9 mouse cellular contexts compared by ENCODE assay signal in the genomic region with DNA sequence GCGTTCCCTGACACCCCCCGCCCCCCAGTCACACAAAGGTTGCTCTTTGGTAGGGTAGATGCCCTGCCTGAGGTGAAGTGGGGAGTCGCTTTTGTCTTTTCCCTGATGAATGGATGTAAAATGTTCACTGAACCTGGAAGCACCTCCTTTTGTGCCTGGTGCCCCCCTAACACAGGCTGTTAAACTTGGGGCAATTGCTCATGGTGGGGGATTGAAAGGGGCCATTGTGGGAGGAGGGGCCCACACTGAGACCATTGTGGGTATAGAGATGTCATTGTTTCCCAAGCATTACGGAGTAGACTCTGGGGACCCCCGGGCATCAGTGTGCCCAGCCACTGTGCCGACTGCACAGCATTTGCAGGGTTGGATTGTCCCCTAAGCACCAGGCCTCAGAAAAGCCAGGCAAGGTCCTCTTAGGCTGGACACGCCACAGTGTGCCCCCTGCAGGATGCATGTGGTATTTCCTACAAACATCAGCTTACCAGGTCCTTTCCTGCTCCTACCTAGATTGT.
A peak's percentile ranks its signal among the peaks of the same experiment; 100 is the strongest.
DNase-seq lines count a peak whose midpoint lies in the region; ATAC-seq and TF ChIP-seq lines count a peak whose summit lies in the region.
"Had no signal": no experiment of that assay in that cellular context is flagged by ENCODE, and none has a peak within 500 bp of the region (broad histone marks: within the 10 kb centered on the region; RNA-seq: fewer than 3 reads in every experiment).

No protein-coding gene starts in this region.

- peak; percentile 72; the same call in 1 of the 2 replicates for TF ChIP-seq CTCF in testis, adult 2 months (IDR thresholded peaks at IDR 0.05; ENCODE audit: control insufficient read depth, insufficient read depth, insufficient replicate concordance, low read depth, low read length)

- TF ChIP-seq POLR2A in testis, adult 2 months (IDR thresholded peaks at IDR 0.05; ENCODE audit: control insufficient read depth, low read depth, low read length) = no peak

- H3K9me3 ChIP-seq in kidney, embryonic 15.5 days (replicated peaks) = no peaks in the 10 kb centered on the region
- H3K9me3 ChIP-seq in liver, embryonic 13.5 days (replicated peaks) = no peaks in the 10 kb centered on the region
- no peaks in the 10 kb centered on the region for H3K9me3 ChIP-seq in neural tube, embryonic 12.5 days
- H3K9me3 ChIP-seq: embryonic facial prominence, embryonic 15.5 days had no signal

- H3K4me3 ChIP-seq in kidney, embryonic 15.5 days (replicated peaks) = no peak overlapping the region
- no peak overlapping the region for H3K4me3 ChIP-seq in liver, embryonic 13.5 days (replicated peaks)
- no peak overlapping the region for H3K4me3 ChIP-seq in neural tube, embryonic 12.5 days
- no peak overlapping the region for H3K4me3 ChIP-seq in testis, adult 2 months (ENCODE audit: control insufficient read depth, low read depth, low read length)
- H3K4me3 ChIP-seq: embryonic facial prominence, embryonic 15.5 days had no signal

- H3K4me2 ChIP-seq in kidney, embryonic 15.5 days = no peak overlapping the region
- H3K4me2 ChIP-seq in liver, embryonic 13.5 days = no peak overlapping the region
- H3K4me2 ChIP-seq in neural tube, embryonic 12.5 days (replicated peaks) = 0 out of 2 replicates have a peak overlapping the region, but pooled peaks have one; percentile 1
- H3K4me2 ChIP-seq: embryonic facial prominence, embryonic 15.5 days had no signal

- no peaks in the 10 kb centered on the region for H3K27me3 ChIP-seq in kidney, embryonic 15.5 days
- H3K27me3 ChIP-seq in liver, embryonic 13.5 days = no peaks in the 10 kb centered on the region
- H3K27me3 ChIP-seq in neural tube, embryonic 12.5 days (replicated peaks) = no peaks in the 10 kb centered on the region
- H3K27me3 ChIP-seq in testis, adult 2 months (ENCODE audit: control insufficient read depth, insufficient read depth, low read length) = no peaks in the 10 kb centered on the region
- H3K27me3 ChIP-seq: embryonic facial prominence, embryonic 15.5 days had no signal

- WGBS in kidney, embryonic 15.5 days = 47% methylated on average over 7 of the region's 7 CpGs
- 64% methylated on average over 7 of the region's 7 CpGs for WGBS in liver, embryonic 13.5 days (ENCODE audit: insufficient replicate concordance)
- 10% methylated on average over 7 of the region's 7 CpGs for WGBS in neural tube, embryonic 12.5 days

- H3K4me1 ChIP-seq in kidney, embryonic 15.5 days = peaks cover 5% of the 10 kb centered on the region
- H3K4me1 ChIP-seq in liver, embryonic 13.5 days (replicated peaks) = peaks cover 23% of the 10 kb centered on the region
- H3K4me1 ChIP-seq in neural tube, embryonic 12.5 days = peaks cover 10% of the 10 kb centered on the region
- H3K4me1 ChIP-seq in testis, adult 2 months (ENCODE audit: control insufficient read depth, insufficient read depth, low read length) = no peaks in the 10 kb centered on the region

- no peak overlapping the region for H3K27ac ChIP-seq in kidney, embryonic 15.5 days
- H3K27ac ChIP-seq in liver, embryonic 13.5 days = no peak overlapping the region
- no peak overlapping the region for H3K27ac ChIP-seq in neural tube, embryonic 12.5 days
- H3K27ac ChIP-seq in testis, adult 2 months (ENCODE audit: control insufficient read depth, insufficient read depth, low read depth, low read length) = no peak overlapping the region

- ATAC-seq in kidney, embryonic 15.5 days (replicated peaks; ENCODE audit: low FRiP score) = 0 out of 2 replicates have a peak, but pooled peaks have one; percentile 43
- peak; percentile 61 for ATAC-seq in liver, embryonic 13.5 days (ENCODE audit: low read depth)
- peak; percentile 86 for ATAC-seq in neural tube, embryonic 12.5 days (ENCODE audit: low FRiP score, low read depth)

- H3K9ac ChIP-seq in kidney, embryonic 15.5 days = no peak overlapping the region
- H3K9ac ChIP-seq in liver, embryonic 13.5 days = no peak overlapping the region
- no peak overlapping the region for H3K9ac ChIP-seq in neural tube, embryonic 12.5 days
- H3K9ac ChIP-seq: embryonic facial prominence, embryonic 15.5 days had no signal

- H3K36me3 ChIP-seq in kidney, embryonic 15.5 days = no peaks in the 10 kb centered on the region
- H3K36me3 ChIP-seq in liver, embryonic 13.5 days = no peaks in the 10 kb centered on the region
- no peaks in the 10 kb centered on the region for H3K36me3 ChIP-seq in neural tube, embryonic 12.5 days
- no peaks in the 10 kb centered on the region for H3K36me3 ChIP-seq in testis, adult 2 months (ENCODE audit: control insufficient read depth, insufficient read depth, low read length)
- H3K36me3 ChIP-seq: embryonic facial prominence, embryonic 15.5 days had no signal

- peak; percentile 70 for DNase-seq in 3T3-L1 (ENCODE audit: low read depth, low spot score)
- DNase-seq in adrenal gland, adult (ENCODE audit: inconsistent age in 2 of 2, low spot score in 1 of 2) = peak; percentile 76 to 91
- peak; percentile 59 for DNase-seq in embryo, embryonic 11.5 days (ENCODE audit: low read depth, low spot score)
- peak; percentile 42 to 65 for DNase-seq in gastrocnemius, postnatal 4 days (ENCODE audit: low spot score in 2 of 2)
- peak; percentile 48 for DNase-seq in liver, embryonic 13.5 days
